Mouse (Mus musculus) monocyte, adult 5-6 weeks (primary cell): ENCODE results near the gene Smc4. TPM values are rescaled to one million over a fixed set of nuclear protein-coding genes. Genes with fewer than 3 reads are reported as not detected.
"Not testable (repeated sequence)": the region's sequence is repeated elsewhere in the genome, so short reads cannot be mapped to it uniquely, and the experiment has no call there.

Source experiments
- ATAC-seq: fragments of 153-309, 156-312 bp; replicated peaks from 2 replicates; pipeline ENCODE4 v1.8.0; 2017; ENCODE audit warnings: mild to moderate bottlenecking; ENCODE audit not compliant: low TSS enrichment, insufficient number of reproducible peaks, severe bottlenecking, poor library complexity, low FRiP score
- total RNA-seq: library from RNA; stranded (forward); fragments of 200-1000, 200-491, 200-594 nt; gene quantifications from 3 replicates; pipeline ENCODE4 v1.2.3, GENCODE M21; 2017

Smc4 gene
- total RNA-seq, 1 experiment from 2014 or later = 309 TPM

- ATAC-seq = peak; percentile 15; the same call in 1 of the 2 replicates
These were observed 1.1 kb downstream of the Smc4 start for GRCm38 (mm10) chr3:69005338-69006245.

GRCm38 (mm10) chr3:69006246-69006760, 1.8 kb downstream of the Smc4 start:
- ATAC-seq = no peak

GRCm38 (mm10) chr3:69008873-69009272, 4.3 kb downstream of the Smc4 start:
- ATAC-seq = no peak

GRCm38 (mm10) chr3:69017181-69017580, 12.6 kb downstream of the Smc4 start:
- ATAC-seq = peak; percentile 70

- not testable (repeated sequence) for ATAC-seq
These were observed 14.1 kb downstream of the Smc4 start for GRCm38 (mm10) chr3:69018635-69019034.

GRCm38 (mm10) chr3:69020285-69020684, 15.7 kb downstream of the Smc4 start:
- ATAC-seq = no peak

- ATAC-seq = no peak
These were observed 16.2 kb downstream of the Smc4 start for GRCm38 (mm10) chr3:69020764-69021163.

- ATAC-seq = no peak
These were observed 21.7 kb downstream of the Smc4 start for GRCm38 (mm10) chr3:69026133-69026783.

GRCm38 (mm10) chr3:69040105-69040504, 35.6 kb downstream of the Smc4 start:
- ATAC-seq = no peak

- no peak for ATAC-seq
These were observed 36.8 kb downstream of the Smc4 start for GRCm38 (mm10) chr3:69041298-69041697.

- peak; percentile 31 for ATAC-seq
These were observed 39.6 kb downstream of the Smc4 start for GRCm38 (mm10) chr3:69044167-69044591.

- ATAC-seq = peak; percentile 57
These were observed 40.3 kb downstream of the Smc4 start, which contains the start of gene Trim59 for GRCm38 (mm10) chr3:69044645-69045399. Gene Trim59, minus strand, starts transcription at chr3:69044755.

- ATAC-seq = 0 out of 2 replicates have a peak, but pooled peaks have one; percentile 10
These were observed 40.8 kb downstream of the Smc4 start for GRCm38 (mm10) chr3:69045400-69045703.

GRCm38 (mm10) chr3:69045750-69046149, 41.2 kb downstream of the Smc4 start:
- ATAC-seq = no peak

GRCm38 (mm10) chr3:69046509-69046908, 42.0 kb downstream of the Smc4 start:
- ATAC-seq = no peak

GRCm38 (mm10) chr3:69047684-69048083, 43.1 kb downstream of the Smc4 start:
- ATAC-seq = no peak

GRCm38 (mm10) chr3:69049011-69049410, 44.5 kb downstream of the Smc4 start:
- ATAC-seq = no peak

- no peak for ATAC-seq
These were observed 47.4 kb downstream of the Smc4 start for GRCm38 (mm10) chr3:69051894-69052293.
